Mouse (Mus musculus) G1E-ER4 (cell line): ENCODE results near the gene Armcx4. TPM values are rescaled to one million over a fixed set of nuclear protein-coding genes. Genes with fewer than 3 reads are reported as not detected.

Experiments used
- GATA1 ChIP-seq: IDR thresholded peaks from one replicate; pipeline ENCODE4 v1.8.0; 2012; ENCODE audit warnings: low read length, inconsistent platforms
- polyA plus RNA-seq: library from polyadenylated mRNA; stranded (reverse); fragments of >175 nt; gene quantifications from 2 replicates; pipeline ENCODE4 v1.2.3, GENCODE M21; 2012

Armcx4 gene
- polyA plus RNA-seq, 1 experiment, result 1.1 TPM

DNA sequence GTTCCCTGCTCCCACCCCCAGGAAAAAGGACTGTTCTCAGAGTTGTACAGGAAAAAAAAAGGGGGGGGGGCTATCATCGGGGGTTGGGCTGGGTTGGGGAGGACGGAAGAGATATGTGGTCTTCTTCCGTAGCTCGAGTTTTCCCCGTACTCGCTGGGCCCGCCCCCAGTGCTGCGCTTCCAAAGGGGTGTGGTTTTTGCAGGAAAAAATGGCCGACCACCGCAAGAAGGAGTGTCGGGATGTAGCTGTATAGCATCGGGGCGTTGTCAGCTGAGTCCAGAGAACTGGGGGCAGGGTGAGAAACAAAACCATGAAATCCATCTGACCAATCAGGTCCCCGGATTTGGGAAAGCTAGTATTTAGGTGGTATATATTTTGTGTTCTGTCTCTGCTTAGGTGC is 32.2 kb downstream of the Armcx4 start:
- TF ChIP-seq GATA1, result no peak

DNA sequence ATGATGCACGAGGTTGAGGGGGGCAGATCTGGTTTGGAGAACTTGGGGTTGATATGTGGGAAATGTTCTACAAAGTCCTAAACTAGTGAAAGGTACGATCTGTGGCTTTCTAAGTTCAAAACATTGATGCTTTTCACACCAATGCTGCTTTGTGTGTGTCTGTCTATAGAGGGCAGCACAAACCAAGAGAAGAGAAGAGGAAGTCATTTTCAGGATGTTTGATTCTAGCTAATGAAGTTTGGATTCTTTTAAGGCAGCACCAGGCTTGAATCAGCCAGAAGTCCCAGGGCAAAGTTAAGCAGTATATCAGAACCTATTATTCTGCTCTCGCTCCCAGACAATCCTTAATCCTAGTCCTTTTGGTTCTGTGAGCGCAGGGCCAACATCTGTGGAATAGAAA is 43.5 kb downstream of the Armcx4 start:
- no peak for TF ChIP-seq GATA1

DNA sequence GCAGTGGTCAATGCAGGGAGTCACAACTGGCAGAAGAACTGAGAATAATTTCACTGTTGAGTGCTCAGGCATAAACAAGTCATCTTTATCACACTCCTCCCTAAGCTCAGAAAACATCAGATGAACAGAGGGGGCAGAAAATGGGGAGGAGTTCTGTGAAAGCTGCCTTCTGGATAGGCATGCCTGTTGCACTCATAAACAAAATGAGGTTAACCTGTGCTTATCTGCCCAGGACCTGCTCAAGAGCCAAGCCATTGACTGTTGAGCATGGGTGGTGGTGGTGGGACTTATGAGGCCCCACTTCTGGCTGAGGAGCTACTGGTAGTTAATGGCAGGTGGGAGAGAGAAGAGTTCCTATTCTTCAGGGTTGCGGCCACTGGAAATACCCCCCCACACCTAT is 51.5 kb downstream of the Armcx4 start:
- TF ChIP-seq GATA1, result no peak

DNA sequence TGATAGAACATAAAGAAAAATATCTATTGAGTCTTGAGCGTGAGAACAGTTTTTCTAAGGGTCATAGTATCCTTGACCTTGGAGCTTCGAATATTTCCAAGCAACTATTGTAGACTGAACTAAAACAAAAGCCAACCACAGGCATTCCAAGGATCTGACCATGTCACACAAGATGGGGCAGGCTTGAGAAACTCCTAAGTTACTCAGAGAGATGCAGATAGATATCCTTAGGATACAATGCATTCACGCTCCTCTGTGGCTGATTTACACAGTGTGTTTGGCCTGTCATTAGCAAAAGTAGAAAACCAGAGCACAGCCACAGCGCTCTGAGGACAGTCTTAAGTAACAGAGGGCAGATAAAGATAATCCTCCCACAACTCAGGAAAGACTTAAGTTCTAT is 52.8 kb downstream of the Armcx4 start:
- no peak for TF ChIP-seq GATA1

DNA sequence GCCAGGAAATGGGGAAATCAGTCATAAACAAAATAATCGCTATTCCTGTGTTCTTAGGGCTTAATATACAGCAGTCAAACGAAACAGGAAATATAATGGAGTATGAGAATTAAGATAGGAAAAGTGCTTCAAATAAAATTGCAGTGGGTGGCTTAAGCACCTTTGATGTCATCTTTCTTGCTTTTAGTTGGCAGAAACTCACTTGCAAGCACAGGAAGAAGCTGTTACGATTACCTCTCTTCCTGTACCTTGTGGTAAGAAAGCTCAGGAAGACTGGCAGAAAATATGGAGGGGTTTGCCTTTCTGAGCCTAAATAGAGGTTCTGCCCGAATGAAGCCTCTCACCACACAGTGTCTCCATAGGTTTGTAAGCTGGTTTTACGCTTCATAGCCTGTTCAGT is 55.5 kb downstream of the Armcx4 start:
- no peak for TF ChIP-seq GATA1

Other genes starting within 250 kb of the Armcx4 start
- gene Taf7l, start 210.0 kb upstream of the Armcx4 start, polyA plus RNA-seq, result 0.03 TPM in 1 of 2 replicates, not detected in the other
- gene Timm8a1, start 144.7 kb upstream of the Armcx4 start, polyA plus RNA-seq, result 3.5 and 4.1 TPM in 2 replicates
- gene Btk, start 102.9 kb upstream of the Armcx4 start, polyA plus RNA-seq, result 5.7 and 10.5 TPM in 2 replicates
- gene Rpl36a, start 100.9 kb upstream of the Armcx4 start, polyA plus RNA-seq, result 46.4 and 69.5 TPM in 2 replicates
- 0.21 and 0.23 TPM in 2 replicates for gene Gla, start 85.4 kb upstream of the Armcx4 start, polyA plus RNA-seq
- gene Hnrnph2, start 85.3 kb upstream of the Armcx4 start, polyA plus RNA-seq, result 11.2 and 18.8 TPM in 2 replicates
- 4.3 and 6.0 TPM in 2 replicates for gene Armcx1, start 31.4 kb downstream of the Armcx4 start, polyA plus RNA-seq
- not detected in 2 replicates for gene Armcx6, start 64.9 kb downstream of the Armcx4 start, polyA plus RNA-seq
- gene Armcx3, start 70.1 kb downstream of the Armcx4 start, polyA plus RNA-seq, result not detected in 2 replicates
- gene Armcx2, start 122.7 kb downstream of the Armcx4 start, polyA plus RNA-seq, result 7.1 and 18.4 TPM in 2 replicates